Mouse (Mus musculus) forebrain, postnatal 0 days (tissue): ENCODE measurements around the gene Plxna3. TPM values are rescaled to one million over a fixed set of nuclear protein-coding genes. Genes with fewer than 3 reads are reported as not detected.
"Not testable (repeated sequence)": the region's sequence is repeated elsewhere in the genome, so short reads cannot be mapped to it uniquely, and the experiment has no call there.

Source experiments
- ATAC-seq: fragments of 200-750 bp; cut with Nextera tagmentation; 2 replicates; pipeline ENCODE4 v1.8.0; 2017; ENCODE audit warnings: mild to moderate bottlenecking, moderate library complexity
- DNase-seq: peaks from one replicate; pipeline ENCODE4 v3.0.0-alpha.2; 2015
- H3K27ac ChIP-seq: fragments of 300-500 bp; sonication (generic); 2 replicates; pipeline ENCODE4 v1.5.1; 2014; ENCODE audit warnings: low read depth, mild to moderate bottlenecking, antibody characterized with exemption, low read length, moderate library complexity, mixed read lengths
- H3K27me3 ChIP-seq: fragments of 300-500 bp; sonication (generic); 2 replicates; pipeline ENCODE4 v1.6.1; 2014; ENCODE audit warnings: mild to moderate bottlenecking, low read length, mixed read lengths; ENCODE audit not compliant: insufficient read depth
- H3K36me3 ChIP-seq: fragments of 300-500 bp; sonication (generic); 2 replicates; pipeline ENCODE4 v1.6.1; 2014; ENCODE audit warnings: mild to moderate bottlenecking, moderate library complexity; ENCODE audit not compliant: insufficient read depth
- H3K4me1 ChIP-seq: fragments of 300-500 bp; sonication (generic); 2 replicates; pipeline ENCODE4 v1.6.1; 2014; ENCODE audit warnings: antibody characterized with exemption; ENCODE audit not compliant: insufficient read depth
- H3K4me2 ChIP-seq: fragments of 300-500 bp; sonication (generic); 2 replicates; pipeline ENCODE4 v1.6.1; 2014; ENCODE audit warnings: low read depth, mild to moderate bottlenecking, moderate library complexity
- H3K4me3 ChIP-seq: fragments of 300-500 bp; sonication (generic); 2 replicates; pipeline ENCODE4 v1.5.1; 2014; ENCODE audit warnings: low read depth, low read length, mixed read lengths
- H3K9ac ChIP-seq: fragments of 300-500 bp; sonication (generic); 2 replicates; pipeline ENCODE4 v1.6.1; 2014; ENCODE audit warnings: mild to moderate bottlenecking
- H3K9me3 ChIP-seq: fragments of 300-500 bp; sonication (generic); 2 replicates; pipeline ENCODE4 v1.6.1; 2016; ENCODE audit warnings: low read length
- CTCF ChIP-seq: sonication (generic); IDR thresholded peaks from 2 replicates; pipeline ENCODE4 v1.5.1; 2016; ENCODE audit warnings: antibody characterized with exemption, control low read depth, low read depth
- WGBS: fragments of 180-500 bp; shearing (Covaris S2); extraction: QIAGEN DNeasy Blood & Tissue Kit; methylation state at CpG from one replicate; pipeline ENCODE4 v1.1.7; 2014; 5-methylcytosine and 5-hydroxymethylcytosine counted together
- polyA plus RNA-seq: library from polyadenylated mRNA; unstranded; fragments of >200 nt; fragmentation: Nextera tagmentation; extraction: Ambion mirVana; gene quantifications from 2 replicates; pipeline ENCODE4 v1.2.1, GENCODE M21; 2015
- total RNA-seq: library from RNA; depleted of rRNA; stranded (reverse); fragments of >200 nt; gene quantifications from 2 replicates; pipeline ENCODE4 v1.2.3, GENCODE M21; 2014

Plxna3 gene
- total and polyA plus RNA-seq, 2 experiments from 2014 or later, result 22.9 to 143 TPM

DNA sequence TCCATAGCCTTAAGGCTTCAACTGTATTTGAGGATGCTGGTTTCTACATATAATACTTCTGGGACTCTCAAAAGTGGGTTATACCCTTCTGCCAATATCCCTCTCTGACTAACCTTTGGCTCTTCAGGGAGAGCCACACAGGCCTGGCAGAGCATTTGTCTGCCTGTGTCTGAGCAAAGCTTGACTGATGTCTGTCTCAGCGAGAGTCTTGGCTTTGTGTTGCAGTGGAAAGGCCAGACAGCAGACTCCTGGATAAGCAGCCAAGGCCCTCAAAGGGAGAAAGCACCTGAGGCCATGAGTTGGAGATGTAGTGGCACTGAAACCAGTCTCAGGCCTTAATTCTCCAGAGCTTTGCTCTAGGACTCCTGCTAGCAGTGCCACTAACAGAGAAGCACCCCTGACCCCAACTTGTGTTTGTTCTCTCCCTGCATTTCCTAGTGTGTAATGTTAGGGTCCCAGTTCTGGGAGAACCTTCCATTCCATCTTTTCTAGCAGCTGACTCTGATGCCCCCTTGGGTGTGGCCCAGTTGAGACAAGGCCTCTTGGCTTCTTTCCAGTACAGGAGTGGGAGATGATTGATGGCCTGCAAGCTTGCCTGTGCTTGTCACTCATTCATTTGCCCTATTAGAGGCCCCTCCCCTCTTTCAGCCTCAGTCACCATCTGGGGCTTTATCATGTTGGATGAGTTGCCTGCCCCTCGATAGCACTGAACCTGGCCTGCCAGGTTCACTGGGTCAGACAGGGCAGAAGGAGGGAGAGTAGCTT lies 1.5 kb downstream of the Plxna3 start:
- DNase-seq, result no peak
- 15% methylated on average over 2 of the region's 2 CpGs for WGBS

DNA sequence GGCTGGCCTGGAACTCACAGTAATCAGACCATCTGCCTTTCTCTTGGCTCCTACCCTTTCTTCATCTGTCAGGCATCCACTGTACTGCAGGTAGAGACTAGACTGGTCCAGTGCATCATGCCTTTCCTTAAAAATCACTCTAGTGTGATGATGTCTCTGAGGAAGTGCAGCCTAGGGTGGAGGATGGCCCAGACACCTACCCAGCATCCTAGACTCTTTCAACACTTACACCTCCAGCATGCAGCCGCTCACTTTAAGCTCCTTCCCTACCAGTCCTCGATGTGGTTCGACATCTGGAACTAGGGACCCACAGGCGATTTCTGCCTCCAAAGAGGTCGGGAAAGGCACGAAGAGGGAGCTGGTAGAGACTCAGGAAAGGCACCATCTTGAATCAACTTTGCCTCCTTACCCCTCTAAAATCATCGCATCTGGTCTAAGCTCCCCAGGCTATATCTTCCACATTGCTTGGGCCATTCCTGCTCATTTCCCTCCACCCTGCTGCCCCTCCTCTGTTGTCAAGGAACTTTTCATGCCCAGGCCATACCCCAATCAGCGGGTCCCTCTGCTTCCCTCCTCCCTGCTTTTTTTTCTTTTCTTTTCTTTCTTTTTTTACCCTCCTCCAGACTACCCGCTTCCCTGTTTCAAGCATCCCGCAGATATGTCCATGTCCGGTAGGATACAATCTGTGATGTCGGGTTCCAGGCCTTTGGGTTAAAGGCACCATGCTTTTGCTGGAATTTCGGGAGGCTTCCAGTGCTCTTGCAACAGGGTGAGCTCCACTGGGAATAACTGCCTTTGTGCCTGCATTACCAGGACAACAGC lies 24.0 kb downstream of the Plxna3 start:
- H3K9ac ChIP-seq, result peak overlapping the region; percentile 54
- TF ChIP-seq CTCF, result no peak
- no peaks in the 10 kb centered on the region for H3K36me3 ChIP-seq
- DNase-seq, result peak; percentile 9
- ATAC-seq, result peak; percentile 74
- WGBS, result 39% methylated on average over 13 of the region's 13 CpGs
- peak overlapping the region; percentile 35 for H3K4me3 ChIP-seq
- no peaks in the 10 kb centered on the region for H3K4me1 ChIP-seq
- peak overlapping the region; percentile 51 for H3K4me2 ChIP-seq
- peak overlapping the region; percentile 66 for H3K27ac ChIP-seq
- no peaks in the 10 kb centered on the region for H3K9me3 ChIP-seq
- H3K27me3 ChIP-seq, result no peaks in the 10 kb centered on the region

More for the DNA sequence above, 1.5 kb downstream of the Plxna3 start:
- H3K9ac ChIP-seq, result peak overlapping the region; percentile 65; the same call in 1 of the 2 replicates
- H3K4me2 ChIP-seq, result peak overlapping the region; percentile 55
- peak overlapping the region; percentile 48 for H3K4me3 ChIP-seq
- peak overlapping the region; percentile 85 for H3K27ac ChIP-seq
- no peaks in the 10 kb centered on the region for H3K9me3 ChIP-seq
- H3K36me3 ChIP-seq, result 0 out of 2 replicates have a peak, but pooled peaks cover 6% of the 10 kb centered on the region
- no peaks in the 10 kb centered on the region for H3K27me3 ChIP-seq
- no peak for TF ChIP-seq CTCF
- H3K4me1 ChIP-seq, result peaks cover 8% of the 10 kb centered on the region; the same call in 1 of the 2 replicates
- no peak for ATAC-seq

DNA sequence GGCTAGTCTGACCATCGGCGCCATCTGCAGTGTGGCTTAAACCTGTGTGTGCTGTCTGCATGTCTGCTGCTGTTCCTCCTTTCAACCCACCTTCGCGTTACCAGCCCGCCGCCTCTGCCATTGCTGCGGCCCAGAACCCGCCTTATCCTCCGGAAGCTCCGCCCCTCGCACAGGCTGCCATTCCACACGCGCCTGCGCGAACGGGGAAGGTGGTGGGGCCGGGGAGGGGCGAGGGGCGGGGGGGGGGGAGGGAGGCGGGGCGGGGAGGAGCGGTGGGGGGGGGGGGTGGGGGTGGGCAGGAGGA lies 24.6 kb downstream of the Plxna3 start, which contains the start of gene Lage3:
Gene Lage3, minus strand, starts transcription at position 152 of the 304 bp plus-strand sequence.
- Histone ChIP-seq H3K9me3 (no peaks in the 10 kb centered on the region), H3K4me3 (peak within 1 kb of the TSS; percentile 35), H3K27me3 (no peaks in the 10 kb centered on the region), H3K4me2 (peak within 1 kb of the TSS; percentile 51), H3K9ac (peak within 1 kb of the TSS; percentile 54), H3K27ac (peak within 1 kb of the TSS; percentile 66), H3K4me1 (no peaks in the 10 kb centered on the region), H3K36me3 (no peaks in the 10 kb centered on the region)
- DNase-seq, result peak; percentile 87
- TF ChIP-seq CTCF, result no peak
- WGBS, result 46% methylated on average over 11 of the region's 22 CpGs
- ATAC-seq, result peak; percentile 94

DNA sequence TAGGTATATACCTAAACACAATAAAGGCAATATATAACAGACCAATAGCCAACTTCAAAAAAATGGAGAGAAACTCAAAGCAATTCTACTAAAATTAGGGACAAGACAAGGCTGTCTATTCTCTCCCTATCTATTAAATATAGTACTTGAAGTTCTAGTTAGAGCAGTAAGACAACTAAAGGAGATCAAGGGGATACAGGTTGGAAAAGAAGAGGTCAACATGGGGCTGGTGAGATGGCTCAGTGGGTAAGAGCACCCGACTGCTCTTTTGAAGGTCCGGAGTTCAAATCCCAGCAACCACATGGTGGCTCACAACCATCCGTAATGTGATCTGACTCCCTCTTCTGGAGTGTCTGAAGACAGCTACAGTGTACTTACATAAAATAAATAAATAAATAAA lies 28.2 kb downstream of the Plxna3 start:
- H3K4me1 ChIP-seq, H3K27me3 ChIP-seq: not testable (repeated sequence)
- 90% methylated on average over 3 of the region's 3 CpGs for WGBS

DNA sequence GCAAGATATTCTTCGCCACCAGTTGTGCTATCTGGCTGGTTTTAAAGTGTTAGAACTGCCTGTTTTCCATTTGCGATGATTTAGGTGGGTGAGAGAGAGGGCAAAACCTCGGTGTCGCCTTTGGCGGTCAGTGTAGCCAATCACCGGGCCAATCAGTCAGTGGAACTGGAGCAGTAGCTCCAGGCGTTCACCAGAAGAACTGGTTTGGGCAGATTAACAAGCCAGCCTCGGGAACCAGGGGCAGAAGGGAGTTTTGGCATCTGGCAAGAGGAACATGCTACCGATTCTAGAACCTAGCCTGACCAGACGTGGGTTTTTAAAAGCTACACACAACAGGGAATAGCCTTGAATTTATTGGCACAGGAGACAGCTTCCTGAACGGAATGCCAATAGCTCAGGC lies 30.3 kb downstream of the Plxna3 start:
- ATAC-seq, result no peak

More for the DNA sequence above, 28.2 kb downstream of the Plxna3 start:
- H3K4me2 ChIP-seq, H3K4me3 ChIP-seq, H3K9me3 ChIP-seq, H3K9ac ChIP-seq, ATAC-seq, H3K27ac ChIP-seq, H3K36me3 ChIP-seq, DNase-seq: not testable (repeated sequence)

DNA sequence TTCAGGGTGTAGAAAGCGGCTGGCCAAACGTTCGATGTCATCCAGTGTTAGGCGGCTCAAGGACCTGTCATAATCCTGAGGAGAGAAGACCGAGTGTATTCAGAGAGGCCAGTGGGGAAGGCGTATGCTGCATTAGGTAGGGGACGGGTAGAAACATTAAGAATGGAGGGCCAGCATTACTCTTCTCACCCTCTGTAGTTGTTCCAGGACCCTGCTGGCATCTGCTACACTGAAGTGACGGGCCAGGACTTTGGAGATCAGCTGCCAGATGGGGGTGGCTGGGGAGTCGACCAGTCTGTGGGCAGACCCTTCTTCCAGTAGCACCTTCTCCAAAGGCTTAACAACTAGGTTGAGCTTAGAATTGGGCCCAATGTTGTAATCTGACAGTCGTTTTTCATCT lies 38.6 kb downstream of the Plxna3 start:
- Histone ChIP-seq H3K4me1 (no peaks in the 10 kb centered on the region), H3K27me3 (no peaks in the 10 kb centered on the region), H3K9ac (peak overlapping the region; percentile 70), H3K4me3 (peak overlapping the region; percentile 48), H3K9me3 (no peaks in the 10 kb centered on the region), H3K27ac (0 out of 2 replicates have a peak overlapping the region, but pooled peaks have one; percentile 82), H3K36me3 (no peaks in the 10 kb centered on the region), H3K4me2 (peak overlapping the region; percentile 58)
- DNase-seq (no peak), ATAC-seq (no peak)
- TF ChIP-seq CTCF, result no peak
- WGBS, result 64% methylated on average over 10 of the region's 10 CpGs

More for the DNA sequence above, 30.3 kb downstream of the Plxna3 start:
- no peak for TF ChIP-seq CTCF
- Histone ChIP-seq H3K27me3 (no peaks in the 10 kb centered on the region), H3K36me3 (no peaks in the 10 kb centered on the region), H3K27ac (no peak overlapping the region), H3K9me3 (no peaks in the 10 kb centered on the region), H3K9ac (no peak overlapping the region), H3K4me2 (no peak overlapping the region), H3K4me1 (no peaks in the 10 kb centered on the region), H3K4me3 (no peak overlapping the region)
- 59% methylated on average over 11 of the region's 11 CpGs for WGBS
- no peak for DNase-seq
